Mouse (Mus musculus) C2C12 (cell line): ENCODE measurements at regions not wholly inside any gene's neighbourhood (a gene's known extent, or its start where the extent isn't known, plus 50 kb on each side); places are given as distances from the start of the nearest gene placed in this dataset.

Experiments used
- H3K27me3 ChIP-seq: one replicate; pipeline ENCODE4 v1.6.1; 2011; ENCODE audit not compliant: control insufficient read depth, insufficient read depth, insufficient read length
- H3K36me3 ChIP-seq: one replicate; pipeline ENCODE4 v1.6.1; 2011; ENCODE audit not compliant: control insufficient read depth, insufficient read depth
- H3K4me3 ChIP-seq: one replicate; pipeline ENCODE4 v1.5.1; 2011; ENCODE audit warnings: mild to moderate bottlenecking, control low read depth; ENCODE audit not compliant: poor library complexity, insufficient read depth, severe bottlenecking
- H3K79me2 ChIP-seq: one replicate; pipeline ENCODE4 v1.6.1; 2011; ENCODE audit not compliant: control insufficient read depth, insufficient read depth
- H3K79me3 ChIP-seq: one replicate; pipeline ENCODE4 v1.6.1; 2011; ENCODE audit warnings: low read depth, control low read depth
- H3ac ChIP-seq: one replicate; pipeline ENCODE3; 2011; ENCODE audit warnings: low read depth; ENCODE audit not compliant: control insufficient read depth, insufficient read length
- CEBPB ChIP-seq: IDR thresholded peaks from one replicate; pipeline ENCODE4 v1.6.1; 2011; ENCODE audit warnings: low read depth, mild to moderate bottlenecking, control low read depth, moderate library complexity
- CTCF ChIP-seq: IDR thresholded peaks from one replicate; pipeline ENCODE4 v1.5.1; 2011; ENCODE audit not compliant: control insufficient read depth, insufficient read depth, insufficient read length
- FOSL1 ChIP-seq: IDR thresholded peaks from one replicate; pipeline ENCODE4 v1.8.0; 2011; ENCODE audit warnings: mild to moderate bottlenecking, low read length; ENCODE audit not compliant: poor library complexity, insufficient read depth, severe bottlenecking
- MAX ChIP-seq: IDR thresholded peaks from one replicate; pipeline ENCODE4 v1.6.1; 2011; ENCODE audit warnings: mild to moderate bottlenecking, control low read depth
- MYOD1 ChIP-seq: IDR thresholded peaks from one replicate; pipeline ENCODE4 v1.6.1; 2011; ENCODE audit warnings: low read depth; ENCODE audit not compliant: control insufficient read depth, insufficient read length
- MYOG ChIP-seq: IDR thresholded peaks from one replicate; pipeline ENCODE4 v1.6.1; 2011; ENCODE audit not compliant: control insufficient read depth, insufficient read length; ENCODE audit errors: extremely low read depth
- USF1 ChIP-seq: IDR thresholded peaks from one replicate; pipeline ENCODE4 v1.6.1; 2011; ENCODE audit warnings: low read depth, mild to moderate bottlenecking, control low read depth, moderate library complexity

DNA sequence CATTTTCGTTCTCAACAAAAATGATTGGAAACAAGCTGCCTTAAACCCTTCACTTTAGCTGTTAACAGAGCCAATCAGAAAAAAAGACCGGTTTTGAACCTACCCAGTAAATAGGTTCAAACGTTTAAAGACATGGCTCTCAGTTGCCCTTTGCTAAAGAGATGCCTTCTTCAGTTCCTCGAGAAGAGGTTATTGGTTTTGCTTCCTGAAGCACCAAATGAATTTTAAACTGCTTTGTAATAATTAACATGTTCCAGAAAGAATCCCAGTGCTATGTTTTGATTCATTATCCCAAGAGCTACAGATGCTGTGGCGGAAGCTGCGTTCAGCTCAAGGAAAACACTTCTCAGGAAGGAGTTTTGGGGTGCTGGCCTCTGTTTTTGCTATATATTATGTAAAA, 160.1 kb upstream of the G2e3 start:
- Histone ChIP-seq H3K27me3 (no peaks in the 10 kb centered on the region), H3K4me3 (no peak overlapping the region), H3K79me2 (no peaks in the 10 kb centered on the region), H3K79me3 (no peaks in the 10 kb centered on the region), H3K36me3 (no peaks in the 10 kb centered on the region), H3ac (no peak overlapping the region)
- TF ChIP-seq MAX, result no peak
- no peak for TF ChIP-seq USF1
- TF ChIP-seq FOSL1, result no peak
- no peak for TF ChIP-seq MYOG
- no peak for TF ChIP-seq CEBPB
- TF ChIP-seq MYOD1, result no peak
- TF ChIP-seq CTCF, result no peak

DNA sequence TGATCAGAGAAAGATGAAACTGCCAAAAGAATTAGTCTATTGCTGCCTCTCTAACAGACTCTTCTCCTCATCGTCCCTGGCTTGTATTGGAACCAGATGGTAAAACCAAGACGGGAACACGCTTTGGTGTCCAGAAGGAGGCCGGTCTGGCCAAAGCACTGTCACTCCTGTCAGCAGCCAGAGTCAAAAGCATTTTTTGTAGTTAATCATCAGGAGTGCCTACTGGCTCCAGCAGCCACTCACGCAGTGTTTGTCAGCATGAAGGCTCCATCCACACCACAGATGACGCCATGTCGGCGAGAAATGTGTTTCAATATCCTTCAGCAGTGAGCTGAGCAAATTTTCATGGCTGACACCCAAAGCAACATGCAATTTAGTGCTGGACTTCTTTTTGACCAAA, 162.1 kb upstream of the G2e3 start:
- Histone ChIP-seq H3K79me2 (no peaks in the 10 kb centered on the region), H3K4me3 (no peak overlapping the region), H3ac (no peak overlapping the region), H3K27me3 (no peaks in the 10 kb centered on the region), H3K36me3 (no peaks in the 10 kb centered on the region), H3K79me3 (no peaks in the 10 kb centered on the region)
- no peak for TF ChIP-seq CTCF
- TF ChIP-seq USF1, result no peak
- no peak for TF ChIP-seq MYOD1
- TF ChIP-seq FOSL1, result no peak
- no peak for TF ChIP-seq CEBPB
- no peak for TF ChIP-seq MAX
- TF ChIP-seq MYOG, result no peak

DNA sequence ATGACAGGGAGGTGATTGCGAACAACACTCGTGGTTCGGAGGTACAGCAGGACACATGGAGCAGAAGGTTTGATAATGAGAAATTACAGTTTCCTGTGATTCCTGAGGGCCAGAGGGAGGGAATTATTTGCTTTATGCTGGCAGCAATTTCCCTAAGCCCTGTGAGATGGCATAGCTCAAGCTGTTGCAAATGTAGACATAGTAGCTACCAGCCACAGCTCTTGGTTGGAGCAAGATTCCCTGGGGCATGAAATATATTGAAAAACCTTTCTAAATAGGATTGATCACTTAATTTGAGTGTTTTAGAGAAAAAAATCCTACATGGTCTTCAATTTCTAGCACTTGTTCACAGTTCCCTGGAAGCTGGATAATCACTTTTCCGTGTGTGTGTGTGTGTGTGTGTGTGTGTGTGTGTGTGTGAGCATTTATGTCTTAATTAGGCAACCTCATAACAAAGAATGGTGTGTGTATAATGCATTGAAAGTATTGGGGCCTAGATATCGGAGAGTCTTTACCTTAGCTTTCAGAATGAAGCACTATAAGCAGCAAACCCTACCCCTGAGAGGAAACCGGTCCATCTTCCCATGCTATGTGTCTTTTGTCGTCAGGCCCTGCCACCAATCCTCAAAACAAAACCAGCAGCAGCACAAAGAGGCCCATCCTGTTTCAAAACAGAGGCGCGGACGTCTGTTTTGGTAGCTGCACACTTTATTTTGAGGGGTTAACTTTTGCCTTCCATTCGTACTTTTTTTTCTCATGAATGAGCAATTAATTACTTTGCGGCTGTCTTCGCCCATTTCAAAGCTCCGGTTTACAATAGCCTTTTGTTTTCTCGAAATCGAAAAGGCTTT, 172.7 kb upstream of the G2e3 start:
- Histone ChIP-seq H3K36me3 (no peaks in the 10 kb centered on the region), H3K79me3 (no peaks in the 10 kb centered on the region), H3K27me3 (no peaks in the 10 kb centered on the region), H3K4me3 (no peak overlapping the region), H3K79me2 (no peaks in the 10 kb centered on the region), H3ac (no peak overlapping the region)
- no peak for TF ChIP-seq CEBPB
- no peak for TF ChIP-seq MYOD1
- TF ChIP-seq MAX, result no peak
- no peak for TF ChIP-seq MYOG

DNA sequence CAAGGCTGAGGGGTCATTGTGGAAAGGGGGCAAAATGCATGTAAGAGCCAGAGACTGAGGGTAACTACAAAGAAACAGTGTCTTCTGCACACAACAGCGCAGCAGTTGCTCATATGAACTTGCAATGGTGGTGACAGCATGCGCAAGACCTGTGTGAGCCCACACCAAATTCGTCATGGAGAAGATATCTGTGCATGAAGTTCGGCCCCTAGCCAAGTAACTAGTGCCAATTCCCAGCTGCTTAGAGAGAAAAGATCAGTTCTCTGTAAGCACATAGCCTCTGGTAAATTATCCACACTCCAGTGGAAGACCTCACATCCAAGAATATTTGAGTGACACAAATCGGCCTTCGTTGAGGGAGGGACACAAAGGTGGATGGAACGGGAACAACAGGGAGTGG, 182.7 kb upstream of the G2e3 start:
- H3K79me3 ChIP-seq, result no peaks in the 10 kb centered on the region
- no peak overlapping the region for H3K4me3 ChIP-seq
- no peak for TF ChIP-seq CTCF
- no peak for TF ChIP-seq FOSL1
- no peak for TF ChIP-seq MAX
- no peak for TF ChIP-seq MYOD1
- TF ChIP-seq USF1, result no peak
- no peak for TF ChIP-seq CEBPB
- TF ChIP-seq MYOG, result no peak
- H3K36me3 ChIP-seq, result no peaks in the 10 kb centered on the region
- H3ac ChIP-seq, result no peak overlapping the region
- no peaks in the 10 kb centered on the region for H3K27me3 ChIP-seq
- H3K79me2 ChIP-seq, result no peaks in the 10 kb centered on the region

DNA sequence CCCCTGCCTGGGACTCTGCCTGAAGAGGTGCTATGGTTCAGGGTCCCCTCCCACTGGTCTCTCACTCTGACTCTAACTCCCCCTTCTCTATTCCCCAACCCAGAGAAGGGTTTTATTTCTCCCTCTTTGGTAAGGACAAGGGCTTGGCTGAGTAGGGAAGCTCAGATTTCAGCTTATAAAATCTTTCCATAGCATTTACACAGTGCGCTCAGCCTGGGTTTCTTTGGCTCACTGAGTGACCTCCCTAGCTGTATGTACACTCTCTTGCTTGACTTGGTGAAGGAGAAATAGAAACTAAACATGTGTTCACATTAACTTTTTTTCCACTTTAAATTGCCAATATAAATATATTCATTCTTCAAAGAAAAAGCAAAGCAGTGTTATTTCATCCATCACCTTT, 186.9 kb upstream of the G2e3 start:
- H3K79me3 ChIP-seq, result no peaks in the 10 kb centered on the region
- no peaks in the 10 kb centered on the region for H3K27me3 ChIP-seq
- TF ChIP-seq CEBPB (no peak), USF1 (no peak), MYOG (no peak), FOSL1 (no peak), MYOD1 (no peak), MAX (no peak), CTCF (no peak)
- H3K79me2 ChIP-seq, result no peaks in the 10 kb centered on the region
- no peak overlapping the region for H3ac ChIP-seq
- no peak overlapping the region for H3K4me3 ChIP-seq
- no peaks in the 10 kb centered on the region for H3K36me3 ChIP-seq
